Mouse (Mus musculus) regulatory T cell (primary cell): ENCODE measurements around the gene Dgkg.

Experiments used
- in situ Hi-C: fragments of 300-600 bp; cut with MboI, MseI; formaldehyde crosslinking; loops from one replicate; pipeline ENCODE4 v1.15.1; 2025; ENCODE audit warnings: high pct_unique_total_duplicates

Gene Dgkg

GRCm38 (mm10) chr16:22440269-22440668 is 216.8 kb downstream of the Dgkg start:
- in situ Hi-C loops = loop anchor here (5.0 kb wide), 1 partner anchor 102 kb away; no protein-coding TSS in a partner anchor

GRCm38 (mm10) chr16:22439499-22440177 is 217.4 kb downstream of the Dgkg start, which contains the start of gene Etv5:
Etv5 (minus strand) TSS chr16:22439719.
- in situ Hi-C loops = loop anchor here (5.0 kb wide), 1 partner anchor 103 kb away; no protein-coding TSS in a partner anchor

- in situ Hi-C loops = no loop called here
These were observed 218.3 kb downstream of the Dgkg start for GRCm38 (mm10) chr16:22438441-22439373.

- in situ Hi-C loops = no loop called here
These were observed 220.9 kb downstream of the Dgkg start for GRCm38 (mm10) chr16:22436106-22436505.

- in situ Hi-C loops = no loop called here
These were observed 222.5 kb downstream of the Dgkg start for GRCm38 (mm10) chr16:22434530-22434929.

GRCm38 (mm10) chr16:22433944-22434343 is 223.1 kb downstream of the Dgkg start:
- in situ Hi-C loops = no loop called here

- in situ Hi-C loops = no loop called here
These were observed 225.2 kb downstream of the Dgkg start for GRCm38 (mm10) chr16:22431773-22432172.

- in situ Hi-C loops = no loop called here
These were observed 225.7 kb downstream of the Dgkg start for GRCm38 (mm10) chr16:22431335-22431734.

GRCm38 (mm10) chr16:22430211-22430951 is 226.6 kb downstream of the Dgkg start:
- in situ Hi-C loops = no loop called here

- in situ Hi-C loops = no loop called here
These were observed 227.6 kb downstream of the Dgkg start for GRCm38 (mm10) chr16:22429377-22429776.

- in situ Hi-C loops = no loop called here
These were observed 228.1 kb downstream of the Dgkg start for GRCm38 (mm10) chr16:22428853-22429341.

GRCm38 (mm10) chr16:22426866-22427265 is 230.2 kb downstream of the Dgkg start:
- in situ Hi-C loops = no loop called here

- in situ Hi-C loops = no loop called here
These were observed 234.8 kb downstream of the Dgkg start for GRCm38 (mm10) chr16:22422256-22422655.
